Mouse (Mus musculus) cerebellum, postnatal 36 days (tissue): Measurements from ENCODE around the gene Ltv1.

ENCODE experiments used
- DNase-seq, 2 experiments: peaks; one replicate each; pipeline ENCODE4 v3.0.0; 2021 to 2022; ENCODE audit warnings: mixed read lengths in 2 of 2

Ltv1 gene

DNA sequence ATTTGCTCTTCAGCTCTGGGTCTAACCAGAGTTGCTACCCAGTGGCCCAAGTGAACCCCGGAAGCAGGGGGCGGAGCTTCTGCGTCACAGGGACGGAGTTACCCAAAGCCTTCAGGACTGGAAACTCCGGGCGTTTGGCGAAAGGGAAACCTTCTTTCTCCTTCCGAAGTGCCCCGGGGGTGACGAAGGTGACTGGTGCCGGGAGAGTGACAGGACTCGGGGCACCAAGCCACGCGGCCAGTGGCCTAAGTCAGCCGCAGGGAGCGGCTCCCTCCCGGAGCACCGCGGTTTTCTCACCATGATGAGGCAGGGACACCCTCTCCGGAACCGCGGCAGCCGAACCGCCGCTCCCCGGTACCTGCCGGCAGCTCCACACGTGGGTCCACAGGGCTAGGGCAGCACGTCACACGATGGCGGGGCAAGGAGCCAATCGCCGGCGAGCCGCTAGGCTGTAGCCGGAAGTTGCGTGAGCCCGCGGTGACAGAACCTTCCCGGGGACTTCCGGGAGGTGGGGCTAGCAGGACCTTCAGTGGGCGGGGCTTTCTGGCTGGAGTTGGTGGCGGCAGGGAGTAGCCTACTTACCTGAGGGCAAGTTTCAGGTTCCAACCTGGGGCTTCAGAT, at the start of gene Ltv1:
Gene Ltv1 (minus strand): TSS at position 438 of the 621 bp plus-strand sequence.
- peak; percentile 96 to 97 for DNase-seq

DNA sequence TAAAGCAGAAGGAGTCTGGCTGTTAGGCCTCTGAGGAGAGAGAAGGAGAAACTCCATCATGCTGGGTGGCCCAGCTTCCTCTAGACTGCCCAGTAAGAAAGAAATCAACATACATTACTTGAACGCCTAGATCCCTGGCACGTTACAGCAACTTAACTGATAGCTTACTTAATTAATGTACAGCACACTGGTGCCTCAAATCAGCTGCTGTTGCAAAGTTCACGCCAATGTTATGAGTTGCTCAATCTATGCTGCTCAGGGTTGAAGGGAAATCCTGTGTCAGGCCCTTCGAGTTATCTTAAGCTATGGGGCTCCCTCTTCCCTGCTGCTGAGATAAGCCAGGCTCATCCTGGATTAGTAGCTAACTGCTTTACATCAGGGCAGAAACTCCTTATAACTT, 47.5 kb upstream of the Ltv1 start:
- no peak for DNase-seq

DNA sequence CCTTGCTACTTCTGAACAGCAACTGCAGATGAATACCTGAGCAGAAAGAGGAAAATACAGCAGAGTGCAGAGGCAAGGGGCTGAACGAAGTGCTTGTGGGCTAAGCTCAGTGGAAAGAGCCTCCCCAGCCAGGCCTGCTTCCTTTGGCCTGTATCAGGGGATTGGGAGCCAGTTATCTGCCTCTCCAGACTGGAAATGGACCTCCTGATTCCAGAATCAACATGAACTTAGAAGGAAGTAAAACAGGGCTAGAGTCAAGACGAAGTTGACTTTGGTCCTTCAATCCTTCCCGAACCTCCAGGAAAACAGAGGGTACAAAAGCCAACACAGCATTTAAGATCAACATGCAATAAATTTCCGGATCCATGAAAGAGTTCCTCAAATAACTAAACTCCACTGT, 45.2 kb upstream of the Ltv1 start:
- no peak for DNase-seq

DNA sequence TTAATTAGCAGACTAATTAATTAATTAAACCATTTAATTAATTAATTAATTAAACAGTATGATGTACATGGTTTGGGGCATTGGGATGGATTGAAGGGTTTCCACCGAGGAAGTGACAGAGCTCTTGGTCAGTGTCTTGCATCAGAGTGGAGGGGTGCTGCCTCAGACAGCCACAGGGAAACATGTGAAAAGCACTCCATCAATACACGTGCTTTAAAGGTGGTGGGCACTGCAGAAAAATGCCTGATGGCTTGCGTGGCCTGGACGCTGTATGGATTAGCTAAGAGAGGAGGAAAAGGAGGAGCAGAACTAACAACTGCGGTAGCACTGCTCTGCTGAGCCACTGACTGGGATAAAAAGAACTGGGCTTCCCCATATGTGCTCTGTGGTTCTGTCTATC, 43.9 kb upstream of the Ltv1 start:
- no peak for DNase-seq

DNA sequence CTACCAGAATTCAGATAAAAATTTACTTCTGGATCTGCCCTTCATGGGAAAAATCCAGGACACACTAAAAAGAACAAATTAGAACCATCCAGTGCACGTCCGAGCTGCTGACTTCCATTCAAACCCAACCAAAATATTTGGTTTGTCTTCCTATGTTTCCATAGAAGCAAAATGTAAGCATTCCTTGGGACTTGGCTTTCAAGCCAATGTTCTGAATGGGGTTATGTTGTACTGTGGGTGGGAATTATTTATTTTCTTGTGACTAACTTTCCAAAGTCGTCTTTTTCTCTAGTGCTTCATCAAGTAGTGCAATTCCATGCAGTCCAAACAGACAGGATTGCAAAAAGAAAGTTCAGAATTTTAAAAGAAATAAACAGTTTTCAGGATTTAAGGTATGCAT, 41.5 kb upstream of the Ltv1 start:
- no peak for DNase-seq

DNA sequence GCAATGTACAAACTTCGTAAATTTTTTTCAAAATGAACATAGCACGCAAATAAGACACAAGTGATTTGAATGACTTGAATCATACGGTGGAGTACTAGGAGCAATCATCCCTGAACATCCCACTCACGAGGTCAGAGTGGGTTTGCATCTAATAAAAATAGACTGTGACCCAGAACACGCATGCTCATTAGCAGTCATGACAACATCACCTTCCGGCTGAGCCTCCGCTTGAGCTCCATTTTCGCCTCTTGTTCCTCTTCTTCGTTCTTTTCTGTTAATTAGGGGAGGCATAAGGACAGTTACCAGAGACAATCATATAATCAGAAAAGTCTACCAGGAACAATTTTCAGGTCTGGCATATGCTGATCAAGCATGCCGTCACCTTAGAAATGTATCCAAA, 41.0 kb upstream of the Ltv1 start:
- no peak for DNase-seq

DNA sequence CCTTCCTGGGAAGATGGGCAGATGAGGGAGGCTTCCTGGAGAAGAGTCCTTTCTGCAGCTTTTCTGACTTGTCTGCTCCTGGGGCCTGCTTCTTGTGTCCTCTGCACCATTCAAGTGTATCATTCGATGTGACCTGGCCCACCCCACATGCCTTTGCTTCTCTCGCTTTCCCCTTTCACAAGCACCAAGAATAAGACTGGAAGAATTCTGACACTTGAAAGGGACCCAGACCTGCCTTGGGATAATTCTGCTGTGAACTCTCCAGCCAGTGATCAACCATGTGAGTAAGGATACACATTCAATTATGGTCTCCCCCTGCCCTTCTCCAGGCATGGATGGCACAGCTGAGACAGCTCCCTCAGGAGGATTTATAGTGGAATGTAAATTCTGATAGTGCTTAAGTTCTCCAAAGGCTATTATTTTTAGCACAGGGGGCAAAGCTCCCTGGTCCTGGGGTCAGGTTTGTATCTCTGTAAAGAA, 40.2 kb upstream of the Ltv1 start:
- DNase-seq, result no peak

DNA sequence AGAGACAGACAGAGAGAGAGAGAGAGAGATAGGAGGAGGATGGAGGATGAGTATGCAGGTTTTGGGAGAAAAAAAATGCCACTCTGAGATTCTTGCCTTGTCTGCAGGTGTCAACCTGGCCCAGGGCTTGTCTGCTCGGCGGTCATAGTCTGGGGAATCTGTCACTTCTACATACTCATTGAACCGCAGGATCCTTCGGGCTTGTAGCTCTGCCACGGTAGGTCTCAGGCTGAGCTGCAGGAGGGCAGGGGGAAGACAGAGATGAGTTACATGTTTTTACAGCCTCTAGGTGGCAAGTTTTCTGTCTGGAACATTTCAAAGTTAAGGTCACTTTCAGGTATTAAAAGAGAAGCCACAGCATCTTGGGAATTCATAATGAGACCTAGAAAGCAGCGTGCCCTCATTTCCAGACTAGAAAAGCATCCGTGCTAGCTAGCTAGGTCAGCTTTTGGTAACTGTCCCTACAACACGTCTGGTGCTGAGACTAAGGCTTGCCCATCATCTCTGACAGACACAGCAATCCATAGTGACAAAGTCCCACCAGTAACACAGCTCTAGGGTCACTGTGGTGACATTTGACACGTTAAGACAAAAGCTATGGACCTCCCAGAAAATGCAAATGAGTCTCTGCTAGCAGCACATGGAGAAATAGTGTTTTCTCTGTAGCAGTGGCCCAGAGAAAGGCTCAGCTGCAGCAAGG, 39.6 kb upstream of the Ltv1 start:
- no peak for DNase-seq

DNA sequence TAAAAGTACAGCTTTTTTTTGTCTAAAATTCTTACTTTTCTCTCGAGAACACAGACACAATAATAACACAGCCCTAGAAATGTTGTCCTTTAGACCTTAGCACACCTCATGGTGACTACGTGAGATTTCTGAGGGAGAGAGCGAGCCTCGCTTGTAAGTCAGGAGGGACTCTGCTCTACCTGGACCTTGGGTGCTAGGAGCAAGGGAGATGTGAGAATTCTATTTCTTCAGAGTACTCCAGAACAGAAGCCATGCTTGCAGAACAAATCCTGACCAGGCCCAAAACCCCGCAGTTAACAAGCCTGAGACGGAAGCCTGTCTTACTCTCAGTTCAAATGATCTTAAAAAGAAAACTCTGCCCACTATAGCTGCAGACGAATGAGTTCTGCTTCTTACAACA, 37.7 kb upstream of the Ltv1 start:
- DNase-seq, result no peak

DNA sequence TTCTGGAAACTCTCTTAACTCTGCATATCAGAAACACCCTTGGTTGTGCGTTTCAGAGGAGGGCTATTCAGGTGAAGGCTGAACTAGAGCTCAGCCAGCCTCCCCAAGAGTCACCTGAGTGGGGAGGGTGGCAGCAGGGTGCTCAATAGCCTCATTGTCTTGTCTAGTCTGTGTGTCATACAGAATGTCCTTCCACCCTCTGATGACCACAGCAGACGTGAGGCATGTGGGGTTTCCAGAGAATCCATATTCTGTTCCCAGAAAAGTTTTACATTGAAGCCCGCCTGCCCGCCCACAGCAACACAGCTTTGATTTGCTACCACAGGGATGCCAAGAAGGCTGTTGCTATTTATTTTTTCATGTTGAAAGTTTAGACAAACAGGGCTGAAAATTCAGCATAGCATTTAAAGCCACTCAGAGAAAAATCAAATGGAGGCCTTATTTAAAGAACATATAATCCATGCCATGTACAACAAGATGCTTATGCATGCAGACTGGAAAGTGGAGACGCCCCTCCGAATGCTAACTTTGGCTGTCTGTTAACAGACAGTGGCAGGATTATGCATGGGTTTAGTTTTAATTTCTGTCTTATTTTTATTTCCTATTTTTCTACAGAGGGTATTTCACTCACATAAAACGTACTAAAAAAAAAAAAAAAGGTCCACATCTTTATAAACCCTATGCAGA, 32.6 kb upstream of the Ltv1 start:
- no peak for DNase-seq

DNA sequence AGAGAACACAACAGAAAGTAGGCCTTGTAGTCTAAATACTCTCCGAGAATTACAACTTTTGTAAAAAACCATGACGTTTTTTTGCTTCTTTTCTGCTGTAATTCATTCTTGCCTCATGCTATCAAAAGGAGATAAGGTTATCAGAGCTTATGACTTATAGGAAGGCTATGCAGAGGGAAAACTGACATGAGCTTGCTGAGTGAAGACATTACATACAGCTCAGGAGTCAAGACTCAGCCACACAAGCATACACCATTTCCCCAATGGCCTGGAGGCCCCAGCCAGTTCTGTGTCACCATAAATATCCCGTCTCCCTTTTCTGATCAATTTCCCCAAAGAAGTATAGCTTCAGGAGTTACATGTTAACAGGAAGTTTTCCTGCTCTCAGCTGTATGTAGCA, 29.2 kb upstream of the Ltv1 start:
- DNase-seq, result no peak

DNA sequence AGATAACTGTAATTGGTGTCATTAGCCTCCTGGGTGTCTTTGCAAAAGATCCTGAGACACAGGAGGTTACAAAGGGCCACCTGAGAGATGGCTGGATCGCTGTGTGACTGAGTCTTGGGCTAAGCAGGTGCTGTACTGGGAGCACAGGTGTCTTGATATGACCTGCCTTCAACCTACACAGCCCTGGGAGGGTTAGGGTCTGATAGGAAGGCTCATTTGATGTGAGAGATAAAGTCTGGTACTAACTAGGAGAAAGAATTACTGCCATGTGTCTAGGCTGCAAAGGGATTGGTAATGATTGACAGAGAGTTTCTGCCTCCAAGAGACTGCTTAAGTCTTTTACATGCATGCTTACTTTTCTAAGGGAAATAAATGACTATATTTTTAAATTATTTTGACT, 27.1 kb upstream of the Ltv1 start:
- no peak for DNase-seq

DNA sequence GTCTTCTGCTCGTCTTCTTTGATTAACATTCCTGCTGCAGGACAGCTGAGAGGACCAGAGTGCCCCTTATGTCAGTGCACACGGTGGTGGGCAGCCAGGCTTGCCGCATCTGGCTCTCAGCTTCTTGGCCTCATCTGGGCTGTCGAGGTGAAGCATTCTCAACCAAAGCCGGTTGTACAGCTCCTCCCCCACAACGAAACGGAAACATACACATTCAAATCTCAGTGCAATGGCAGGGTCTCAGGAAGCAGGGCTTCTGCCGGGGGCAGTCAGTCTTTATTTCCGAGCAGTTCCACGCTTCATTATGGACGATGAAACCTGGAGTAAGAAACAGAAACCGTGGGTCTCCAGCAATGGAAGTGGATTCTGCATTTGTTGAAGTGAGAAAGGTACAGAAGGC, 21.0 kb upstream of the Ltv1 start:
- DNase-seq, result no peak

DNA sequence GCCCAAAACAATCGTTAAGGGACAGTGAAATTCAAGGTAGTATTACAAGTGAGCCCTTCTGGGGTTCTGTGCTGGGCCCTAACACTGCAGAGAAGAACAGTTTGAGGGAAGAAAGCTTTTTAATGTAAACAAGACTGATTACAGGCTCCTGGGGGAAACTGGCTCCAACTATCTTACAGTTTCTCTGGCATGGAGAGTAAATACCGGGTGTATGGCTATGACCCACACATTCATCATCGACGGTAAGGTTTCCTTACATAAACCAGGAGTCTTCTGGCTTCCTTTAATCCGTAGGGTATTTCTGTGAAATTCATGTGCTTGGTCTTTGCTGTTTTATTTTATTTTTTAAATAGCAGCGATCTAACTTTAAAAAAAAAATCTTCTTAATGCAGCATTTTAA, 19.9 kb upstream of the Ltv1 start:
- DNase-seq, result no peak

DNA sequence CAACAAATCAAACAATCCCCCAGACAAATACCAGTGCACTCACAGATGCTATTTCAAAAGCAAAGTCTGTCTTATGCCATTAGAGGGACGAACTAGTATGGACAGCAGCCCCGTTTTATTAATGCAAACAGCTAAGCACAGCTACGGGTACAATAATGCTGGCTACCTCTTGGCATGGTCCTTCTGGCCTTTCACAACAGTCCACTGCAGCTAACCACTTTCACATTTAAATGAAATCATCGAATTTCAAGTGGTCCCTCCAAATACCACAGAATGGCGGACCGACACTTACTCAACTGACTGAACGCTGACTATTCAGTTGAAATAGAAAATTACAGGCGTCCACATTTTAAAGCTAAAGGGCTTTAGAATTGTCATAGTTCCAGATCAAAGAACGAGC, 19.4 kb upstream of the Ltv1 start:
- no peak for DNase-seq

DNA sequence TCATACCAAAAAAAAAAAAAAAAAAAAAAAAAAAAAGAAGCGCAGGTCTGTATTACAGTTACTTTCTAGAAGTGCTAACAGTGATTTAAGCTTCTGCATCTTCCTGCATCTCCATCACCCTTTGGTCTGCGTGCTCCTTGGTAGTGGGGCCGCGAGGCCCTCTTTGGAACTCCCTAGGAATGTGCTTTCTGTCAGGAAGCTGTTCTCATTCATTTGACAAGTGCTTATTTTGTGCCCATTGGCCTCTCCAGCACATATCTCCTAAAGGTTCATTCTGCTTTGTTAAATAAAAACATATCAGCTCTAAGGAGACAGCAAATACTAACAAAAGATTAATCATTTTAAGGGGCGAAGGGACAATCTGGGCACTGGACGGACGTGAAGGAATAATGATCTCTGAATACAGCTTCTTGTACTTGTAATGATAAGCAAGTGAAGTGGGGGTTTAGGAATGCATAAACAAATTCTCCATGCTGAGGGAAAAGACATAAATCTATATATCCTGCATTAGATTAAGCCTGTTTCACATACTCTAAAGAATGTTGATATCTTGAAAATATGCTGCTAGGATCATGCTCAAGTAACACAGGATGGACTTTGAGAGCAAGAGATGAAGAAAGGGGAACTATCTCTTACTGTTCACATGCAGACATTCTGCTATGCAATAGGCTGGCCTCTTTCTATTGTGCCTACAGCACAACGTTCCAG, 17.1 kb upstream of the Ltv1 start:
- DNase-seq, result no peak

DNA sequence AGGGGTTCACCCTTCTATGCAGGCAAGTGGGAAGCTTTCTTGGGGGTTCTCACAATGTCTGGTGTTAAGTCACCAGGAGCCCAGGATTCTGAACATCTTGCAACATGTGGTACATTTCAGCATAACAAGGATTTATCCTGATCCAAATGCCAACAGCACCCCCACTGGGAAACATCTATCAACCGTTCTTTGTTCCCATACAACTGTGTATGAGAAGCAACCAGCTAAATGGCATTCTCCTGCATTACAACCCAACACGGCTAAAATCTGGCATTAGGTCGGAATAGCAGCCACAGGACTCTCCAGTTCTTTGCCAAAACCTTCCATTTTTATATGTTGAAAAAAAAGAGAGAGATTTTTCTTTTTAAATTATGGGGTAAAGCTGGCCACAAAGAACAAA, 16.5 kb upstream of the Ltv1 start:
- no peak for DNase-seq

DNA sequence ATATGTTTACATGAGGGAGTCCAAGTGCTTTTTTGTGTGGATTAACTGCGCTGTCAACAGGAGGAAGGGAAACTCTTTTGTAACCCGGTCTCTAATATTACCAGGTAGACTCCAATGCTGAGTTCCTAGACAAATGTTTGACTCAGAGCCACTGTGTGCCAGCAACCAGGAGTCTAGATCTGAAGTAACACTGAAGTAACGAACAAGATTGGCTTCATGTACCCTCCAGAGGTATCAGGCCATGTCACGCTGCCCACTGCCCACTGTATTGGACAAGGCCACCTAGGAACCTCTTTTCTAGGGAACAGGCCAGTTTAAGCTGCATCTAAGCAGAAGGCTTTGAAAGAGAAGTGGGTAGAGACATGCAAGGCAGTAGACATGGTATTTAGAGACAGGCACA, 16.1 kb upstream of the Ltv1 start:
- DNase-seq, result no peak

DNA sequence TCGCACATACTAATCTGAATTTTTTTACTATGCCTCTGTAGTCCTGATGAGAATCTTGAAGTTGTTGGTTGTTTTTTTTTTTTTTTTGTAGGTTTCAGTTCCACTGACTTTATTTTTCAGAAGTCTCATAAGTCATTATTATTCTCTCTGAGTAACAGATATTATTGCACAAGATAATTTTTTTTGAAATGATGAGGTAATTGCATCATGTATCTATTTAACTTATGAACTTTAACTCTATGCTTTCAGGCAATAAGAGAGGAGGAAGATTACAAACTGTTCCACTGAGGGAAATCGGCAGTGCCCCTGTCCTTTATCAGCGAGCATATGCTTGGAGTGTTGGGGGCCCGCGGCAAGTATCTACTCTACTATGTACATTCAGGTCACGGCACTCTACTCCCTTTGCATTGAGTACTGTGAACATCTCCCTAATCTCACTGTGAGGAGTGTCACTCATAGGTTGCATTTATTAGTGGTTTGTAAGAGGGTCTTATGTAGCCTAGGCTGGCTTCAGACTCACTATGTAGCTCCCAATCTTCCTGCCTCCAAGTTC, 8.8 kb upstream of the Ltv1 start:
- DNase-seq, result no peak

DNA sequence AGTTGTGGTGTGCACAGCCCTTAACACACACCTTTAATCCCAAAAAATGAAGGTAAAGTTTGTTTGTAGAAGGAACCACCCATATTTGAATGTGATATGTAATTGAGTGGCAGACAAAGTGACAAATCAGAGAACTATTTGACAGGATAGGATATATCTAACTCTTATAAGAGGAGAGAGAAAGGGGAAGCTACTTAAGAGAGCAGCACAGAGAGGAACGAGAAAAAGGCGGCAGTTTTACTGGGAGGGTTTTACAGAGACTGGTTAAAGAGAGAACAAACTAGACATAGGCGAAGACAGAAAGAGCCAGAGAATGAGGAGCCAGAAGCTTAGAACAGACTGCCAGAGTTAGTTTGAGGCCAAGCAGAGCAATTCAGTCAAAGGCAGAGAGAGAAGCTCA, 7.9 kb upstream of the Ltv1 start:
- no peak for DNase-seq

DNA sequence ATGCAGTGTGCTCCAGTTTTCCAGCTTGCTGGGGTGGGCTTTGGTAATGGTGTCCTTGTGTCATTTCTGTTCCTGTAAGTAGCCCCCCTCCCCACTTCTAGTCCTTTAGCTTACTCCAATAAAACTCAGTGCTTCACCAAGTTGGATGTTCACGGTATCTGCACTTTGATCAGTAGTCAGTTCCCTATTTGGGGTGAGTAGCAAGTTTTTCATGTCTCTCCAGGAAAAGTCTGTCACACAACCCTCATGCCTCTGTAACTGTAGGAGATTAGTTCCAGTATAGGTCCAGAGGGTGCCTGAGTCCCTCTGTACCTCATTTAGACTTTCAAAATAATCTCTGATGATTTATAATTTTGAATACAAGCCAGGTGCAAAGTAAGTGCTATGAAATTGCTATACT, 6.3 kb upstream of the Ltv1 start:
- DNase-seq, result no peak

DNA sequence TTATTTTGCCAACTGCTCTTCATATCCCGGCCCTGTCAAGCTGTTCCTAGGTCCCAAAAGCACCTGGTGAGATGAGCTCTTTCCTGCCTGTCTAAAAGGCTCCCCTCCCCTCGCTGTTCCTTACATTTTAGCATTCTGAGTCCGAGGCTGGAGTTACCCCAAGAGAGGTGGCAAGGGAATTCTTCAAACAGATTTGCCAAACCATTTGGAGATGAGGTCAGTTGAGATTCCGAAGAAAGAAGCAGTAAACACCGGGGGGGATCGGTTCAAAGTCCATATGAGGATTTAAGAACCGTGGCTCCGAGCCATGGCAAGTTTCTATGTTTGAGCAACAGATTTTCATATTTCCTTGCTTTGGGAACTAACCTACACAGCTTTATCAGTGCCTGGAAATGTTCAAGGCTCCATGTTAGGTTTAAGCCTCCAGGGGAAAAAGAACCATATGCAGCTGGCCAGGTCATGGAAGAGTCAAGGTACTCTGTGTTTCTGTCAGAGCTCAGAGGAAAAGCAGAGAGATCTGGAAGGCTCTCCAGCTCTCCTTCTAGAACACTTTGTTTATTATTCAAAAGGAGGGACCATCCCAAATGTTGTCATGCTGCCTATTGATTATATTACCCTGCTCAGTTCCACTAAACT, 4.0 kb upstream of the Ltv1 start:
- DNase-seq, result no peak

DNA sequence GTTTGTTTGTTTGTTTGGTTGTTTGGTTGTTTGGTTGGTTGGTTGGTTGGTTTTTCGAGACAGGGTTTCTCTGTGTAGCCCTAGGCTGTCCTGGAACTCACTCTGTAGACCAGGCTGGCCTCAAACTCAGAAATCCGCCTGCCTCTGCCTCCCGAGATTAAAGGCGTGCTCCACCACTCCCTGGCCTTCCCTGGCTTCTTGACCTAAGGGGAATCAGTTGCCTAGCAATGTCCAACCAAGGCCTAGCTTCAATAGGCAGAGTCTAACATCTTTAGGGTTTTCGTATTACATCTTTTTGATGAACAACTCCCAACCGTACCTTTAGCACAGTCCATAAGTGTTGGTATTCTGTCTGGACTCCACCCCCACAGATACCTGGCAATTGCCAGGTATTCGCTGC, 528 bp upstream of the Ltv1 start:
- peak in 1 of 2 experiments; percentile 8 for DNase-seq
